Mouse (Mus musculus) midbrain, embryonic 14.5 days (tissue): Measurements from ENCODE around the gene Evl. TPM values are rescaled to one million over a fixed set of nuclear protein-coding genes. Genes with fewer than 3 reads are reported as not detected.

Source experiments
- ATAC-seq: fragments of 200-750 bp; cut with Nextera tagmentation; 2 replicates; pipeline ENCODE4 v1.8.0; 2017; ENCODE audit warnings: moderate number of reproducible peaks, moderate library complexity; ENCODE audit not compliant: low FRiP score, low TSS enrichment
- DNase-seq: peaks from one replicate; pipeline ENCODE4 v3.0.0-alpha.2; 2015
- H3K27ac ChIP-seq: fragments of 300-500 bp; sonication (generic); replicated peaks from 2 replicates; pipeline ENCODE4 v1.5.1; 2014; ENCODE audit warnings: mild to moderate bottlenecking, low read depth, low read length, moderate library complexity
- H3K27me3 ChIP-seq: fragments of 300-500 bp; sonication (generic); 2 replicates; pipeline ENCODE4 v1.6.1; 2014; ENCODE audit warnings: low read length, control low read depth, mixed read lengths; ENCODE audit not compliant: control insufficient read depth, insufficient read depth
- H3K36me3 ChIP-seq: fragments of 300-500 bp; sonication (generic); 2 replicates; pipeline ENCODE4 v1.6.1; 2014; ENCODE audit warnings: low read length, control low read depth; ENCODE audit not compliant: control insufficient read depth, insufficient read depth
- H3K4me1 ChIP-seq: fragments of 300-500 bp; sonication (generic); 2 replicates; pipeline ENCODE4 v1.6.1; 2014; ENCODE audit warnings: mild to moderate bottlenecking, antibody characterized with exemption, low read length, control low read depth; ENCODE audit not compliant: control insufficient read depth, insufficient read depth
- H3K4me2 ChIP-seq: fragments of 300-500 bp; sonication (generic); 2 replicates; pipeline ENCODE4 v1.6.1; 2014; ENCODE audit warnings: mild to moderate bottlenecking, low read length, moderate library complexity
- H3K4me3 ChIP-seq: fragments of 300-500 bp; sonication (generic); replicated peaks from 2 replicates; pipeline ENCODE4 v1.5.1; 2014; ENCODE audit warnings: low read depth, low read length
- H3K9ac ChIP-seq: fragments of 300-500 bp; sonication (generic); replicated peaks from 2 replicates; pipeline ENCODE4 v1.6.1; 2014; ENCODE audit warnings: mild to moderate bottlenecking, low read length, moderate library complexity
- H3K9me3 ChIP-seq: fragments of 300-500 bp; sonication (generic); 2 replicates; pipeline ENCODE4 v1.6.1; 2016; ENCODE audit warnings: low read length, control low read depth, mixed read lengths; ENCODE audit not compliant: control insufficient read depth
- WGBS: fragments of 180-500 bp; shearing (Covaris S2); extraction: QIAGEN DNeasy Blood & Tissue Kit; methylation state at CpG from one replicate; pipeline ENCODE4 v1.1.7; 2014; 5-methylcytosine and 5-hydroxymethylcytosine counted together
- polyA plus RNA-seq: library from polyadenylated mRNA; unstranded; fragments of >200 nt; fragmentation: Nextera tagmentation; extraction: Ambion mirVana; gene quantifications from 2 replicates; pipeline ENCODE4 v1.2.1, GENCODE M21; 2014

Evl gene
- polyA plus RNA-seq, 1 experiment from 2014 or later, result 280 TPM

DNA sequence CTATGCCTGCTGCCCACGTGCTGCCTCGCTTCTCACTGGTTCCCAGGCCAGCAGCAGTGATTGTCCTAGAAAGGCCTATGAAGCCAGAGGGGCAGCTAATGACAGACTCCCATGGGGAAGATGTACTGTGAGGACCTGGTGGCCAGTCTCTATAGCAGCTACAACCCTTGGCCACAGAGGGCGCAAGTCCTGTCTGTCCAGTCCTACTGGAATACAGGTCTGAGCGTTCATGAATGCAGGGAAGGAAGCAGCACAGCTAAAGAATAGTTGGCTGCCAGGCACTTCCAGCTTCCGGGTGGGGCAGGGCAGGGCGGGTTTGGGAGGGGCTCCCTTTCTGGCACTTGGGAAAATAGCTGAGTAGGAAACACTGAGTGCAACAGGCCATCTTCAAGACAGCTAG is 132.4 kb downstream of the Evl start:
- 70% methylated on average over 6 of the region's 6 CpGs for WGBS
- Histone ChIP-seq H3K9ac (no peak overlapping the region), H3K9me3 (no peaks in the 10 kb centered on the region), H3K36me3 (peaks cover 74% of the 10 kb centered on the region), H3K4me3 (no peak overlapping the region), H3K27me3 (no peaks in the 10 kb centered on the region), H3K27ac (no peak overlapping the region), H3K4me2 (no peak overlapping the region), H3K4me1 (no peaks in the 10 kb centered on the region)
- DNase-seq, result no peak
- no peak for ATAC-seq

DNA sequence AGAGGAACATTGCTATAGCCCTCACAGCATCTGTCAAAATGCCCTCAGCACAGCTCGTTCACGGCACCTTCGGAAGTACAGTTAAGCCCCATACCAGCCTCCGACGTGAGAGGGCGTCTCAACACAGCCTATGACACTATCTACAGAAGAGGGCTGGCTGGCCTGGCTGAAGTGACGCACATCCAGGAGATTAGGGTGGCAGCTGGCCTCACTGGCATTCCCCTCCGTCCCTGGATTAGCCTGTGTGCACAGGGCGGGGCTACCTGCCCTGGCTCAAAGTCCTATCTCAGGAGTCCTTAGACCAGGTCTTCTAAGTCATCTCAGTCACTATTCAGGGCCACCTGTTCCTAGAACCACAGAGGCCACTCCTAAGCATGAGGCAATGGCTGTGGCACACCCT is 134.6 kb downstream of the Evl start:
- ATAC-seq (no peak), DNase-seq (no peak)

DNA sequence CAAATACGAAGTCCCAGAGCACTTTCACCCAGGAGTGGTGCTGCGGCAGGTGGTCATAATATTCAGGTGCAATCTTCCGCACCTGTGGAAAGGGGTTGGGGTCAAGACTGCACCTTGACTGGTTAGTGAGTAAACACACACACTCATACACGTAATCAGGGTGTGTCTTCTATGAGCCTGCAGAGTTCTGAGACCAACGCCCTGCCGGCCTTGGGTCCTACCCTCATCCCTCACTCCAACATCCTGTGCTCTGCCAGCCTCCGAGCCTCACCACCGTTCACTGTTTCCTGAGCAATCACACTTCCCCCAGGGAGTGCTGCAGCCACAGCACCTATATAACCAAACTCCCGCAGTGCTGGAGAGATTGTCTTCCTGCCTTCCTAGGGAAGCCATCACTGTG is 136.0 kb downstream of the Evl start:
- Histone ChIP-seq H3K9ac (no peak overlapping the region), H3K9me3 (no peaks in the 10 kb centered on the region), H3K36me3 (peaks cover 40% of the 10 kb centered on the region), H3K27ac (no peak overlapping the region), H3K4me3 (no peak overlapping the region), H3K27me3 (no peaks in the 10 kb centered on the region), H3K4me1 (no peaks in the 10 kb centered on the region), H3K4me2 (no peak overlapping the region)
- no peak for DNase-seq
- 89% methylated on average over 9 of the region's 9 CpGs for WGBS
- ATAC-seq, result no peak

More for the DNA sequence above, 134.6 kb downstream of the Evl start:
- no peak overlapping the region for H3K27ac ChIP-seq
- no peaks in the 10 kb centered on the region for H3K4me1 ChIP-seq
- no peak overlapping the region for H3K4me2 ChIP-seq
- H3K4me3 ChIP-seq, result no peak overlapping the region
- H3K9ac ChIP-seq, result no peak overlapping the region
- H3K9me3 ChIP-seq, result no peaks in the 10 kb centered on the region
- H3K36me3 ChIP-seq, result peaks cover 52% of the 10 kb centered on the region
- no peaks in the 10 kb centered on the region for H3K27me3 ChIP-seq
- 91% methylated on average over 9 of the region's 9 CpGs for WGBS

DNA sequence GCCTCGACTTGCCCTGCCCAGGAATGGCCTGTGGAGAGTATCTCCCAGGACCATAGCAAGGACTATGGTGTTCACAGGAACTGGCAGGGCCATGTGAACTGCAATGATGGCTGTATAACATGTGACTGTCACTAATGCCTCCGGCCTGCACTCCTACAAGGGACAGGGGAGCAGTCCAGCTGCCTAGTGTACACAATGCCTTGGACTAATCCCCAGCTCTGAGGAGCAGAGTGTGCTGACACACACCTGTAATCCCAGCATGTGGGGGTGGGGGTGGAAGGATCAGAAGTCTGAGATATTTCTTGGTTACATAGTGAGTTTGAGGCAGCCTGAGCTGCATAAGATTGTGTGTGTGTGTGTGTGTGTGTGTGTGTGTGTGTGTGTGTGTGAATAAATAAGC is 139.1 kb downstream of the Evl start:
- peaks cover 14% of the 10 kb centered on the region; the same call in 1 of the 2 replicates for H3K36me3 ChIP-seq
- no peak overlapping the region for H3K27ac ChIP-seq
- H3K9me3 ChIP-seq, result no peaks in the 10 kb centered on the region
- ATAC-seq (no peak), DNase-seq (no peak)
- H3K9ac ChIP-seq, result no peak overlapping the region
- no peaks in the 10 kb centered on the region for H3K4me1 ChIP-seq
- no peaks in the 10 kb centered on the region for H3K27me3 ChIP-seq
- H3K4me2 ChIP-seq, result no peak overlapping the region
- H3K4me3 ChIP-seq, result no peak overlapping the region
- 62% methylated on average over 2 of the region's 2 CpGs for WGBS

DNA sequence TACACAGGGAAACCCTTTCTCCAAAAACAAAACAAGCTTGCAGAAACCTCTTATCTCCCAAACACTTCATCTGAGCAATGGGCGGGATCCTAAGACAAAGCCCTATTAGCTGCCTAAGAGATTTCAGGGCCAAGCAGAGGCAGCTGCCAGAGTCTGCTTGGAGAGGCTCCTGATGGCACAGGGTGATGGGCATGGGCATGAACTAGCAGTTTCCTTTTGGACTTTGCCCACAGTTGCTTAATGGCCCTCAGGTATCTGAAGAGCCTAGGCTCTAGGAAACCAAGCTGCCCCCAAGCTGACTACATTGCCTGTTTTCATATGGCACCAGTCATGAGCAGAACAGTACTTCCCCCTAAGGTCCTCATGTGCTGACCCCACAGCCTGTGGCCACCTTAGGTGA is 139.7 kb downstream of the Evl start:
- Histone ChIP-seq H3K4me1 (no peaks in the 10 kb centered on the region), H3K9me3 (no peaks in the 10 kb centered on the region), H3K4me2 (no peak overlapping the region), H3K27me3 (no peaks in the 10 kb centered on the region), H3K9ac (no peak overlapping the region), H3K27ac (no peak overlapping the region), H3K4me3 (no peak overlapping the region), H3K36me3 (peaks cover 12% of the 10 kb centered on the region; the same call in 1 of the 2 replicates)
- 93% methylated on average over 1 of the region's 1 CpGs for WGBS
- DNase-seq (no peak), ATAC-seq (no peak)

DNA sequence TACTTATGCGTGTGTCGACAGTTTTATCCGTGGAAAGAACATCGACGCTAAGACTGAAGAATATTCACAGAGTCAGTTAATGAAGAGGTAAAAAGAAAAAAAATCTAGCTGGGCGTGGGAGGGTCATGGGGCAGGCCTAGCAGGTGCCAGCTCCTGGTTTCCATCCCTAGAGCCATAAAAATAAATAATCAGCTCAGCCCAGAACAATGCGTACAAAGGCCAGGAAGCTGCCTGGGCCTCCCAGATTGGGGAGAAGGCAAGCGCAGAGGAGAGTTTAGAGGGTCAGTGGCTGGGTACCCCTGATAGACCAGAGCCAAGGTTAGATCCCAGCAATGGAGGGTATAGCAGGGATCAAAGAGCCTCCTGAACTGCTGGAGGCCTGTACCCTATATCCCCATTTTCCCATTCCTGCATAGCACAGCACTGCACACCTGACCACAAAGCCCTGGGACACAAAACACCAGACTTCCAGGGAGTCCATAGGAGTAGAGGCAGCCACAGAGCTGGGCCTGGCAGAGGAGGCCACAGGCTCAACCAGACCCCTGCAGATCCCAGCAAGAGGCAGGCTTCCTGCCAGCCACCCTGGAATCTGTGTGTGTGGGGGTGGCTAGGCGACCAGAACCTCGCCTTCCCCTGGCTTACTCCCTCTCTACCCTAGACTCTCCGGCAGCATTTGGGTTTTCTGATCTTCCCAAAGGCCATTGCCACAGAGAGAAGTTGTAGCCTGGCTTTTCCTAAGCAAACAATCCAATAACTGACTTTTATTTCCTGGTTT is 144.4 kb downstream of the Evl start:
- no peak for ATAC-seq
- H3K4me3 ChIP-seq, result no peak overlapping the region
- no peaks in the 10 kb centered on the region for H3K9me3 ChIP-seq
- DNase-seq, result no peak
- 0 out of 2 replicates have a peak overlapping the region, but pooled peaks have one; percentile 37 for H3K27ac ChIP-seq
- H3K4me2 ChIP-seq, result no peak overlapping the region
- no peak overlapping the region for H3K9ac ChIP-seq
- 83% methylated on average over 11 of the region's 11 CpGs for WGBS
- H3K27me3 ChIP-seq, result peaks cover 26% of the 10 kb centered on the region
- H3K36me3 ChIP-seq, result no peaks in the 10 kb centered on the region
- 0 out of 2 replicates have a peak, but pooled peaks cover 5% of the 10 kb centered on the region for H3K4me1 ChIP-seq

DNA sequence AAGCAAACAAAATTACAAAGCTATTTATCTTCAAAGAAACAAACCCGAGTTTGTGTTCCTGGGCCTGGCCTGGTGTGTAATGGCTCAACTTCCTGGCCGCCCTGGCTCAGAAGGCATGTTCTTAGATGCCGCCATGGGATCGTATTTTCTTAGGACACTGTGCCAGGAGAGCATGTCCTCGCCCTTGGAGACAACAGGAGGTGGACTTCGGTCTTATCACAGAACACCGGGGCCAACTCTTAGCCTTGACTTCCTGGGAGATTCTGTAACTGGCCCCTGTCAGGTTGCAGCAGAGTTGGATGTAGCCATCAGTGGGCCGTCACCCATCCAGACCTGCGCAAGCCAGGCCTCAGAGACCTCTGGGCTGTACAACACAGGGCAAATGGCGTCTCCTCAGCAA is 145.1 kb downstream of the Evl start:
- Histone ChIP-seq H3K4me3 (no peak overlapping the region), H3K27ac (no peak overlapping the region), H3K9ac (no peak overlapping the region), H3K4me1 (0 out of 2 replicates have a peak, but pooled peaks cover 5% of the 10 kb centered on the region), H3K36me3 (no peaks in the 10 kb centered on the region), H3K27me3 (peaks cover 26% of the 10 kb centered on the region), H3K9me3 (no peaks in the 10 kb centered on the region), H3K4me2 (no peak overlapping the region)
- 87% methylated on average over 10 of the region's 10 CpGs for WGBS
- no peak for ATAC-seq
- no peak for DNase-seq

DNA sequence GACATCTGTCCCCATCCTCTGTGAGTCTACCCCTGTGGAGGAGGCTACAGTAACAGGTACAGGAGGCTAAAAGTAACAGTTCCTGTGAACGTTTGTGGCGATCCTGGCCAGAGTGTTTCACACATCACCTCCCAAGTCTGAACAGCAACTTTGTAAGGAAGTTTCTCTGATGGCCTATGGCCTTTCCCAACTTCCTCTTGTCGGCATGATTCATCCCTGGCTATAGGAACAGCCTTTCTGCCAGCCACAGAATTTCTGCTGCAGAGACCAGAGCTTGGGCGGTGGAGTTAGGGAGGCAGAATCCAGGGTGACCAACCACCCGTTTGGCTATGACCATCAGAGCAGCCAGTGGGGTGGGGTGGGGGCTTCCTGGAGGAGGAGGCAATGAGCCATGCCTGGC is 145.5 kb downstream of the Evl start:
- Histone ChIP-seq H3K36me3 (no peaks in the 10 kb centered on the region), H3K27me3 (peaks cover 26% of the 10 kb centered on the region)

DNA sequence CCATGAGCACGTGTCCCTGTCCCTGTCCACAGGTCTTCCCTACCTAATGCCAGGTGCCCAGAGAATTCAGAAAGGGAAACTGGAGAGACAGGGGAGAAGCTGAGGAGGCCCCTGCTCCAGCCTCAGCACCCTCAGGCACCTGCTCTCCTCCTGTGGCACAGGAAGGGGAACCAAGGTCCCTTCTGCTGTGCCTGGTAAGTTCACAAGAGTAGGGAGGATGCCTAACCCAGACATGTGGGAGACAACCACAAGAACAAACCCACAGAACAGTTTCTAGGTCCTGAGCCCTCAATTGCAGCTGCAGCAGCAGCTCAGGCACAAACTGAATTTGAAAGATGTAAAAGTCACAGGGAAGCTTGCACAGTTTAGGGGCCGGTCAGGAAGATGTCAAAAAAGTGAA is 146.7 kb downstream of the Evl start:
- ATAC-seq (no peak), DNase-seq (no peak)
- Histone ChIP-seq H3K27ac (no peak overlapping the region), H3K36me3 (no peaks in the 10 kb centered on the region), H3K9me3 (no peaks in the 10 kb centered on the region), H3K4me1 (0 out of 2 replicates have a peak, but pooled peaks cover 5% of the 10 kb centered on the region), H3K9ac (no peak overlapping the region), H3K4me3 (no peak overlapping the region), H3K4me2 (no peak overlapping the region), H3K27me3 (peaks cover 26% of the 10 kb centered on the region)
- 66% methylated on average over 2 of the region's 2 CpGs for whole genome bisulfite sequencing

More for the DNA sequence above, 145.5 kb downstream of the Evl start:
- DNase-seq (no peak), ATAC-seq (no peak)
- Histone ChIP-seq H3K9me3 (no peaks in the 10 kb centered on the region), H3K27ac (no peak overlapping the region), H3K4me1 (0 out of 2 replicates have a peak, but pooled peaks cover 5% of the 10 kb centered on the region), H3K9ac (no peak overlapping the region), H3K4me2 (no peak overlapping the region), H3K4me3 (no peak overlapping the region)
- WGBS, result 80% methylated on average over 5 of the region's 5 CpGs
